Mouse (Mus musculus) kidney, embryonic 14.5 days (tissue): ENCODE data around the gene Dnajc28. TPM values are rescaled to one million over a fixed set of nuclear protein-coding genes. Genes with fewer than 3 reads are reported as not detected.

ENCODE experiments used
- ATAC-seq: fragments of 200-750 bp; cut with Nextera tagmentation; 2 replicates; pipeline ENCODE4 v1.8.0; 2017; ENCODE audit warnings: moderate number of reproducible peaks, mild to moderate bottlenecking, moderate TSS enrichment, moderate library complexity; ENCODE audit not compliant: low FRiP score, low TSS enrichment
- H3K27ac ChIP-seq: fragments of 300-500 bp; sonication (generic); 2 replicates; pipeline ENCODE4 v1.5.1; 2014; ENCODE audit warnings: low read depth, mild to moderate bottlenecking, low read length, moderate library complexity, mixed read lengths
- H3K27me3 ChIP-seq: fragments of 300-500 bp; sonication (generic); 2 replicates; pipeline ENCODE4 v1.6.1; 2014; ENCODE audit warnings: mild to moderate bottlenecking, low read length; ENCODE audit not compliant: control insufficient read depth, insufficient read depth
- H3K36me3 ChIP-seq: fragments of 300-500 bp; sonication (generic); 2 replicates; pipeline ENCODE4 v1.6.1; 2014; ENCODE audit warnings: low read length, mixed read lengths; ENCODE audit not compliant: control insufficient read depth, insufficient read depth
- H3K4me1 ChIP-seq: fragments of 300-500 bp; sonication (generic); 2 replicates; pipeline ENCODE4 v1.6.1; 2014; ENCODE audit warnings: low read length, mixed read lengths; ENCODE audit not compliant: control insufficient read depth, insufficient read depth
- H3K4me2 ChIP-seq: fragments of 300-500 bp; sonication (generic); replicated peaks from 2 replicates; pipeline ENCODE4 v1.6.1; 2014; ENCODE audit warnings: low read depth, mild to moderate bottlenecking, low read length
- H3K4me3 ChIP-seq: fragments of 300-500 bp; sonication (generic); 2 replicates; pipeline ENCODE4 v1.5.1; 2014; ENCODE audit warnings: mild to moderate bottlenecking, low read length
- H3K9ac ChIP-seq: fragments of 300-500 bp; sonication (generic); 2 replicates; pipeline ENCODE4 v1.6.1; 2014; ENCODE audit warnings: low read depth, mild to moderate bottlenecking, low read length, moderate library complexity
- H3K9me3 ChIP-seq: fragments of 300-500 bp; sonication (generic); 2 replicates; pipeline ENCODE4 v1.6.1; 2016; ENCODE audit warnings: low read length; ENCODE audit not compliant: control insufficient read depth
- WGBS: fragments of 180-500 bp; shearing (Covaris S2); extraction: QIAGEN DNeasy Blood & Tissue Kit; methylation state at CpG from one replicate; pipeline ENCODE4 v1.1.7; 2014; 5-methylcytosine and 5-hydroxymethylcytosine counted together
- polyA plus RNA-seq: library from polyadenylated mRNA; unstranded; fragments of >200 nt; fragmentation: Nextera tagmentation; extraction: Ambion mirVana; gene quantifications from 2 replicates; pipeline ENCODE4 v1.2.1, GENCODE M21; 2014

The Dnajc28 gene
- polyA plus RNA-seq, 1 experiment from 2014 or later, result 3.0 TPM

- H3K9ac ChIP-seq, result no peak overlapping the region
- H3K4me3 ChIP-seq, result no peak overlapping the region
- no peaks in the 10 kb centered on the region for H3K4me1 ChIP-seq
- H3K27me3 ChIP-seq, result 0 out of 2 replicates have a peak, but pooled peaks cover 2% of the 10 kb centered on the region
- peaks cover 73% of the 10 kb centered on the region for H3K36me3 ChIP-seq
- 96% methylated on average over 9 of the region's 9 CpGs for WGBS
- no peaks in the 10 kb centered on the region for H3K9me3 ChIP-seq
- no peak overlapping the region for H3K4me2 ChIP-seq
- no peak for ATAC-seq
- H3K27ac ChIP-seq, result no peak overlapping the region
These were observed 4.2 kb upstream of the Dnajc28 start for GRCm38 (mm10) chr16:91623074-91623473.

- Histone ChIP-seq H3K4me3 (no peak overlapping the region), H3K4me1 (no peaks in the 10 kb centered on the region), H3K4me2 (no peak overlapping the region), H3K27me3 (0 out of 2 replicates have a peak, but pooled peaks cover 3% of the 10 kb centered on the region), H3K9me3 (no peaks in the 10 kb centered on the region), H3K27ac (no peak overlapping the region), H3K9ac (no peak overlapping the region), H3K36me3 (peaks cover 58% of the 10 kb centered on the region)
- ATAC-seq, result no peak
- WGBS, result 94% methylated on average over 11 of the region's 11 CpGs
These were observed 2.2 kb upstream of the Dnajc28 start for GRCm38 (mm10) chr16:91620991-91621390.

GRCm38 (mm10) chr16:91620185-91620584 lies 1.4 kb upstream of the Dnajc28 start:
- no peak for ATAC-seq
- Histone ChIP-seq H3K4me2 (no peak overlapping the region), H3K27ac (no peak overlapping the region), H3K27me3 (0 out of 2 replicates have a peak, but pooled peaks cover 3% of the 10 kb centered on the region), H3K36me3 (peaks cover 50% of the 10 kb centered on the region), H3K9me3 (no peaks in the 10 kb centered on the region), H3K4me3 (no peak overlapping the region), H3K4me1 (no peaks in the 10 kb centered on the region), H3K9ac (no peak overlapping the region)
- 83% methylated on average over 5 of the region's 5 CpGs for WGBS

GRCm38 (mm10) chr16:91614552-91614951 lies 4.3 kb downstream of the Dnajc28 start:
- Histone ChIP-seq H3K4me3 (no peak overlapping the region), H3K36me3 (no peaks in the 10 kb centered on the region), H3K4me1 (no peaks in the 10 kb centered on the region), H3K27ac (no peak overlapping the region), H3K9me3 (no peaks in the 10 kb centered on the region), H3K27me3 (0 out of 2 replicates have a peak, but pooled peaks cover 3% of the 10 kb centered on the region), H3K9ac (no peak overlapping the region), H3K4me2 (no peak overlapping the region)
- no peak for ATAC-seq
- 85% methylated on average over 6 of the region's 6 CpGs for WGBS

GRCm38 (mm10) chr16:91612525-91612924 lies 6.3 kb downstream of the Dnajc28 start:
- Histone ChIP-seq H3K27me3 (no peaks in the 10 kb centered on the region), H3K27ac (no peak overlapping the region), H3K4me2 (no peak overlapping the region), H3K9me3 (no peaks in the 10 kb centered on the region), H3K4me1 (no peaks in the 10 kb centered on the region), H3K9ac (no peak overlapping the region), H3K4me3 (no peak overlapping the region), H3K36me3 (no peaks in the 10 kb centered on the region)
- no peak for ATAC-seq
- WGBS, result 51% methylated on average over 5 of the region's 5 CpGs

GRCm38 (mm10) chr16:91611248-91611647 lies 7.6 kb downstream of the Dnajc28 start:
- Histone ChIP-seq H3K4me3 (no peak overlapping the region), H3K4me2 (no peak overlapping the region), H3K4me1 (no peaks in the 10 kb centered on the region), H3K27me3 (no peaks in the 10 kb centered on the region), H3K9me3 (no peaks in the 10 kb centered on the region), H3K27ac (no peak overlapping the region), H3K36me3 (no peaks in the 10 kb centered on the region), H3K9ac (no peak overlapping the region)
- WGBS, result 78% methylated on average over 11 of the region's 11 CpGs
- no peak for ATAC-seq

GRCm38 (mm10) chr16:91609501-91610245 lies 9.2 kb downstream of the Dnajc28 start:
- no peak for ATAC-seq
- no peaks in the 10 kb centered on the region for H3K4me1 ChIP-seq
- no peak overlapping the region for H3K27ac ChIP-seq
- 61% methylated on average over 9 of the region's 9 CpGs for WGBS
- H3K4me3 ChIP-seq, result no peak overlapping the region
- no peaks in the 10 kb centered on the region for H3K36me3 ChIP-seq
- no peaks in the 10 kb centered on the region for H3K27me3 ChIP-seq
- no peaks in the 10 kb centered on the region for H3K9me3 ChIP-seq
- H3K9ac ChIP-seq, result no peak overlapping the region
- H3K4me2 ChIP-seq, result no peak overlapping the region

- H3K9me3 ChIP-seq, result no peaks in the 10 kb centered on the region
- 92% methylated on average over 8 of the region's 8 CpGs for WGBS
These were observed 11.9 kb downstream of the Dnajc28 start for GRCm38 (mm10) chr16:91606958-91607357.

GRCm38 (mm10) chr16:91605156-91605555 lies 13.7 kb downstream of the Dnajc28 start:
- WGBS, result 71% methylated on average over 6 of the region's 6 CpGs
- Histone ChIP-seq H3K4me1 (no peaks in the 10 kb centered on the region; the same call in 1 of the 2 replicates), H3K36me3 (no peaks in the 10 kb centered on the region), H3K27me3 (no peaks in the 10 kb centered on the region), H3K27ac (no peak overlapping the region), H3K9me3 (no peaks in the 10 kb centered on the region), H3K9ac (no peak overlapping the region), H3K4me2 (no peak overlapping the region), H3K4me3 (no peak overlapping the region)
- no peak for ATAC-seq

More at GRCm38 (mm10) chr16:91606958-91607357, 11.9 kb downstream of the Dnajc28 start:
- no peaks in the 10 kb centered on the region for H3K27me3 ChIP-seq
- H3K4me3 ChIP-seq, result no peak overlapping the region
- no peaks in the 10 kb centered on the region for H3K4me1 ChIP-seq
- no peak overlapping the region for H3K9ac ChIP-seq
- no peak overlapping the region for H3K27ac ChIP-seq
- H3K4me2 ChIP-seq, result no peak overlapping the region
- no peaks in the 10 kb centered on the region for H3K36me3 ChIP-seq
- ATAC-seq, result no peak
